Mouse (Mus musculus): ENCODE measurements around the gene Uqcr10. TPM values are rescaled to one million over a fixed set of nuclear protein-coding genes. Genes with fewer than 3 reads are reported as not detected.
A peak's percentile ranks its signal among the peaks of the same experiment; 100 is the strongest.

Uqcr10 gene
- polyA plus RNA-seq, 1 experiment from 2014 or later = 783 TPM

DNA sequence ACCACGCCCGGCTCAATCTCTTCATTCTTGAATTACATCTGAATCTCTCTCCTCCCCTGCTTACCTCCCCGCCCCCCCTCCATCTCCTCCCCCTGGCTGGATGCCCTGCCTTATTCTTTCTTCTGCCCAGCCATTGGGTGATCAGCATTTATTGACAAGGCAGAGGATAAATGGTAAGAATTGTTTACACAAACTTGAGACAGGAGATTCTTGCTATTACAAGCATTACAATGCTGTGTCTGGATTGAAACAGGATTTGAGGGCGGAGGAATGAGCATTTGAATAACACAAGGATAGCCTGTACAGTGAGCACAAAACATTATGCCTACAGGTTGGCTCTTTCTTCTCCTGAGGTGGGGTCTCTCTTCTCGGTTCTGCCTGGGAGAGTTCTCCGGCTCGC lies 13.8 kb downstream of the Uqcr10 start:
- no peaks in the 10 kb centered on the region for H3K36me3 ChIP-seq (ENCODE audit: insufficient read depth, low read length)
- DNase-seq (ENCODE audit: low spot score) (no peak), ATAC-seq (no peak)
- no peaks in the 10 kb centered on the region for H3K27me3 ChIP-seq (replicated peaks; ENCODE audit: insufficient read depth, low read length)
- no peak overlapping the region for H3K4me3 ChIP-seq (ENCODE audit: low read depth, low read length)
- WGBS = 82% methylated on average over 7 of the region's 7 CpGs
- H3K4me1 ChIP-seq (ENCODE audit: insufficient read depth, low read depth, low read length) = peaks cover 6% of the 10 kb centered on the region; the same call in 1 of the 2 replicates
- no peak overlapping the region for H3K9ac ChIP-seq (replicated peaks; ENCODE audit: low read depth)
- no peak overlapping the region for H3K4me2 ChIP-seq (replicated peaks; ENCODE audit: low read depth, low read length)
- TF ChIP-seq EP300 (IDR thresholded peaks at IDR 0.05) (no peak), CTCF (IDR thresholded peaks at IDR 0.05) (no peak)
- H3K27ac ChIP-seq (ENCODE audit: low read length) = no peak overlapping the region
- no peaks in the 10 kb centered on the region for H3K9me3 ChIP-seq (ENCODE audit: low read length)

DNA sequence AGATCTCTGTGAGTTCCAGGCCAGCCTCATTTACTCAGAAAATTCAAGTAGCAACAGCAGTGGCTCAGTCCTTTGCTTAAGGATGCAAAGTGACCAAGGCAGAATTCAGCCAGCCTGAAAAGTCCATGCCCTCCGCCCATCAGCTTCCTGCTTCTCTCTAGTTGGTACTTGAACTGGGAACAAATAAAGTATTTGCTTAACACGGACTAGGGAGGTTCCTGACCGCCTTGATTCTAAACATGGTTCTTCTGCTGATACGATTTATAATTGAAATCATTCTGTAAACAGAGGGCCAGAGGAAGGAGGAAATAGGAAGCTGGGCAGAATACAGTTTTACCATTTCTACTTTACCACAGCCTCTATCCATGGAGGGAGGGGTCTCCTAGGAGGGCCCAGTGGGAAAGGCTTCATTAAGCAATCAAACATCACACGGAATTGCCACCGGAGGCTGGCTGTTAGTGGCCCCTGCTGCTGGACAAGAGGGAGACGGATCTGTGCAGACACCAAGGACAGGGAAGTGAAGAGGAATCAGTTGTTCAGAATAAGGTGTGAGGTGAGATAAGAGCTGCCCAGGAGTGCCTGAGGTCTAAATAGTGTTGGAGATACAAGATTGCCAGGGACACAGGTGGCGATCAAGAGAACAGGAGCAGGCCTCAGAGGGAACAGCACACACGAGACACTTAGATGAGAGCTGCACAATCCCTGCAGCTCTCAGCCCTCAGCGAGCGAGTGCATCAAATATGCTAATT lies 15.3 kb downstream of the Uqcr10 start:
- Histone ChIP-seq H3K27ac (ENCODE audit: low read length) (no peak overlapping the region), H3K4me3 (ENCODE audit: low read depth, low read length) (no peak overlapping the region), H3K9ac (replicated peaks; ENCODE audit: low read depth) (no peak overlapping the region), H3K27me3 (replicated peaks; ENCODE audit: insufficient read depth, low read length) (no peaks in the 10 kb centered on the region), H3K36me3 (ENCODE audit: insufficient read depth, low read length) (no peaks in the 10 kb centered on the region), H3K9me3 (ENCODE audit: low read length) (no peaks in the 10 kb centered on the region), H3K4me2 (replicated peaks; ENCODE audit: low read depth, low read length) (no peak overlapping the region), H3K4me1 (ENCODE audit: insufficient read depth, low read depth, low read length) (peaks cover 6% of the 10 kb centered on the region; the same call in 1 of the 2 replicates)
- ATAC-seq (peak; percentile 66), DNase-seq (ENCODE audit: low spot score) (peak; percentile 43)
- 36% methylated on average over 11 of the region's 11 CpGs for WGBS
- TF ChIP-seq EP300 (IDR thresholded peaks at IDR 0.05) = no peak
- no peak for TF ChIP-seq CTCF (IDR thresholded peaks at IDR 0.05)

DNA sequence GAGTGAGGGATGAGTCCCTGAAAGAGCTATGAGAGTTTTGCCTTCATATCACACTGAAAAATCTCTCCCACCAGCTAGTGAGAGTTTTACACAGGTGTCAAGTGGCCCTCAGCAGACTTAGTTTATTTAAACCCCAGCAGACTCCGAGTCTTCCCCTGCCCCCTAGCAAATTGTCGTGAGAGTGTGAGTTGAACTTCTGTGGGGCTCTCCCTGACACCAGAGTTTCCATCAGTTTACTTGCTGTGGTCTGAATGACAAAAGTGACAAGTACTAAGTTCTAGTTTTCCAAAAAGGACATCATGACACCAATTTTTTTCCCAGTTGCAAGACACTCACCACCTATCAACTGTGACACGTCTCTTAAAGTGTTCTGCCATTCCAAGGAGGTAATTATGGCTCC lies 16.3 kb downstream of the Uqcr10 start:
- Histone ChIP-seq H3K27ac (ENCODE audit: low read length) (no peak overlapping the region), H3K9ac (replicated peaks; ENCODE audit: low read depth) (no peak overlapping the region), H3K36me3 (ENCODE audit: insufficient read depth, low read length) (no peaks in the 10 kb centered on the region), H3K4me3 (ENCODE audit: low read depth, low read length) (no peak overlapping the region), H3K4me2 (replicated peaks; ENCODE audit: low read depth, low read length) (no peak overlapping the region), H3K9me3 (ENCODE audit: low read length) (no peaks in the 10 kb centered on the region), H3K4me1 (ENCODE audit: insufficient read depth, low read depth, low read length) (peaks cover 6% of the 10 kb centered on the region; the same call in 1 of the 2 replicates), H3K27me3 (replicated peaks; ENCODE audit: insufficient read depth, low read length) (no peaks in the 10 kb centered on the region)
- TF ChIP-seq CTCF (IDR thresholded peaks at IDR 0.05) = no peak
- WGBS = 40% methylated on average over 3 of the region's 3 CpGs
- DNase-seq (ENCODE audit: low spot score) (no peak), ATAC-seq (no peak)

DNA sequence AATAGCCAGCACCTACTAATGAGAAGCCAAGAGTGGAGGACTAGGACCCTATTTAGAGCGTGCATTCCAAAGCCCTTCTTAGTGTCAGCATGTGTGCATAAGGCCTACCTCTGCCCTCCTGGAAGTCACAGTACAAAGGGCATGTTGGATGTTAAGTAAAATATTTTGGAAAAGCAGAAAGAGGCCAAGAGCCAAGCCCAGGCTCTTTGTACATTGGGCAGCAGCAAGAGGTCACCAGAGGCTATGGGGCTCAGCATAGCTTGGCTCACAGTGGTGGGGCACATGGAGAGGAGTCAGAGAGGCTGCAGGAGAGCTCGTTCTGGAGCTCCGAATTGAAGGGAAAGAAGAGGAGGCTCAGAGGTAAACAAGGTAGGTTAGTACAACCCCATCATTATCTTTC lies 17.1 kb downstream of the Uqcr10 start:
- TF ChIP-seq EP300 (IDR thresholded peaks at IDR 0.05) = no peak
- TF ChIP-seq CTCF (IDR thresholded peaks at IDR 0.05) = no peak
- ATAC-seq (no peak), DNase-seq (ENCODE audit: low spot score) (no peak)
- WGBS = 66% methylated on average over 3 of the region's 3 CpGs
- Histone ChIP-seq H3K4me2 (replicated peaks; ENCODE audit: low read depth, low read length) (no peak overlapping the region), H3K36me3 (ENCODE audit: insufficient read depth, low read length) (no peaks in the 10 kb centered on the region), H3K27me3 (replicated peaks; ENCODE audit: insufficient read depth, low read length) (no peaks in the 10 kb centered on the region), H3K9me3 (ENCODE audit: low read length) (no peaks in the 10 kb centered on the region), H3K27ac (ENCODE audit: low read length) (no peak overlapping the region), H3K4me3 (ENCODE audit: low read depth, low read length) (no peak overlapping the region), H3K4me1 (ENCODE audit: insufficient read depth, low read depth, low read length) (peaks cover 6% of the 10 kb centered on the region; the same call in 1 of the 2 replicates), H3K9ac (replicated peaks; ENCODE audit: low read depth) (no peak overlapping the region)

DNA sequence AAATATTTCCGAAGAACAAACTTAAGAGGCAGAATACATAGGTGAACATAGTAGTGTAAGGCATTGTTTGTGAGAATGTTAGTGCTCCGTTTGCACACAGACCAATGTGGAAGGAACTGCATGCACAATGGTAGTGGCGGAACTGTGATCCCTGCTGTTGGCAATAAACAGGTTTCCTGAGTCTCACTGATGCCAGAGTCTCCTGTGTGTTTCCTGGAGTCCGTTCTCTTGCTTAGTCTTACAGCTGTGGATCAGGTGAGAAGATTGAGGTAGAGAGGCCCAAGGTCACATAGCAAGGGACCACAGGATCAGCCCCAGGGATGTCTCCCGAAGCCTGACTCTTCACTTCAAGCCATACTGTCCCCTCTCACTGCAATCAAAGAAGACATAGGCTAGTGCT lies 18.6 kb downstream of the Uqcr10 start:
- Histone ChIP-seq H3K9ac (replicated peaks; ENCODE audit: low read depth) (no peak overlapping the region), H3K9me3 (ENCODE audit: low read length) (no peaks in the 10 kb centered on the region), H3K4me1 (ENCODE audit: insufficient read depth, low read depth, low read length) (peaks cover 6% of the 10 kb centered on the region; the same call in 1 of the 2 replicates), H3K36me3 (ENCODE audit: insufficient read depth, low read length) (peaks cover 5% of the 10 kb centered on the region; the same call in 1 of the 2 replicates), H3K27ac (ENCODE audit: low read length) (no peak overlapping the region), H3K4me3 (ENCODE audit: low read depth, low read length) (no peak overlapping the region), H3K4me2 (replicated peaks; ENCODE audit: low read depth, low read length) (no peak overlapping the region), H3K27me3 (replicated peaks; ENCODE audit: insufficient read depth, low read length) (no peaks in the 10 kb centered on the region)
- TF ChIP-seq EP300 (IDR thresholded peaks at IDR 0.05) (no peak), CTCF (IDR thresholded peaks at IDR 0.05) (no peak)
- DNase-seq (ENCODE audit: low spot score) = no peak
- 79% methylated on average over 5 of the region's 5 CpGs for WGBS
- ATAC-seq = no peak

DNA sequence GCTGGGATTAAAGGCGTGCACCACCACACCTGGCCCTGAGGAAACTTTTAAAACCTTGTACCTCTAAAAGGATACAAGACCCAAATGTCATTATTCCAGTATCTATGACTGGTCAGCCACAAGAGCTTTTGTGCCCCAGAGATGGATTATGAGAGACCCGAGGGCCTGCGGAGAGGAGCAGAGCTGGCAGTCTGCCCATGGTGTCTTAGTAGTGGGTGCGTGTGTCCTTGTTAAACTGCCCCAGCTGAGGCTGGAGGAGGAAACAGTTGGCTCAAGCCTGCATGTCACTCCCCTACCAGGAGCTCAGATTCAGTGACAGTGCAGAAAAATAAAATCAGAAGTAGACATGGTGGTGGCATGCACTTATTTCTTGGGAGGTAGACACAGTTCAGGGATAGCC lies 19.1 kb downstream of the Uqcr10 start:
- ATAC-seq (no peak), DNase-seq (ENCODE audit: low spot score) (no peak)
- H3K27me3 ChIP-seq (replicated peaks; ENCODE audit: insufficient read depth, low read length) = no peaks in the 10 kb centered on the region
- H3K4me2 ChIP-seq (replicated peaks; ENCODE audit: low read depth, low read length) = no peak overlapping the region
- H3K9me3 ChIP-seq (ENCODE audit: low read length) = no peaks in the 10 kb centered on the region
- H3K9ac ChIP-seq (replicated peaks; ENCODE audit: low read depth) = no peak overlapping the region
- 65% methylated on average over 4 of the region's 4 CpGs for WGBS
- H3K36me3 ChIP-seq (ENCODE audit: insufficient read depth, low read length) = peaks cover 5% of the 10 kb centered on the region; the same call in 1 of the 2 replicates
- no peak overlapping the region for H3K27ac ChIP-seq (ENCODE audit: low read length)
- no peak overlapping the region for H3K4me3 ChIP-seq (ENCODE audit: low read depth, low read length)
- peaks cover 6% of the 10 kb centered on the region; the same call in 1 of the 2 replicates for H3K4me1 ChIP-seq (ENCODE audit: insufficient read depth, low read depth, low read length)
- no peak for TF ChIP-seq CTCF (IDR thresholded peaks at IDR 0.05)
- TF ChIP-seq EP300 (IDR thresholded peaks at IDR 0.05) = no peak
